Mouse (Mus musculus): ENCODE data around the gene Hs1bp3.
A peak's percentile ranks its signal among the peaks of the same experiment; 100 is the strongest.

The Hs1bp3 gene

GRCm38 (mm10) chr12:8301841-8302431 lies 11.3 kb upstream of the Hs1bp3 start, which contains the start of gene Gdf7:
Gdf7 (minus strand) TSS chr12:8301954.
- no peak for DNase-seq (ENCODE audit: low spot score in 2 of 2)

- DNase-seq (ENCODE audit: low spot score in 2 of 2), result no peak
These were observed 8.0 kb upstream of the Hs1bp3 start for GRCm38 (mm10) chr12:8305258-8305657.

GRCm38 (mm10) chr12:8306432-8306831 lies 6.8 kb upstream of the Hs1bp3 start:
- peak in 1 of 2 experiments; percentile 52 for DNase-seq (ENCODE audit: low spot score in 2 of 2)

- no peak for DNase-seq (ENCODE audit: low spot score in 2 of 2)
These were observed 6.3 kb upstream of the Hs1bp3 start for GRCm38 (mm10) chr12:8306910-8307309.

- no peak for DNase-seq (ENCODE audit: low spot score in 2 of 2)
These were observed 2.2 kb upstream of the Hs1bp3 start for GRCm38 (mm10) chr12:8310992-8311391.

- no peak for DNase-seq (ENCODE audit: low spot score in 2 of 2)
These were observed 966 bp upstream of the Hs1bp3 start for GRCm38 (mm10) chr12:8312266-8312665.

- DNase-seq (ENCODE audit: low spot score in 2 of 2), result no peak
These were observed 541 bp downstream of the Hs1bp3 start for GRCm38 (mm10) chr12:8313773-8314172.

- DNase-seq (ENCODE audit: low spot score in 2 of 2), result no peak
These were observed 3.3 kb downstream of the Hs1bp3 start for GRCm38 (mm10) chr12:8316541-8316940.

- peak in 1 of 2 experiments; percentile 91 for DNase-seq (ENCODE audit: low spot score in 2 of 2)
These were observed 7.0 kb downstream of the Hs1bp3 start for GRCm38 (mm10) chr12:8320084-8320713.

GRCm38 (mm10) chr12:8321506-8321905 lies 8.3 kb downstream of the Hs1bp3 start:
- DNase-seq (ENCODE audit: low spot score in 2 of 2), result no peak

GRCm38 (mm10) chr12:8324086-8324485 lies 10.9 kb downstream of the Hs1bp3 start:
- DNase-seq (ENCODE audit: low spot score in 2 of 2), result no peak

- peak in 1 of 2 experiments; percentile 40 for DNase-seq (ENCODE audit: low spot score in 2 of 2)
These were observed 12.2 kb downstream of the Hs1bp3 start for GRCm38 (mm10) chr12:8325245-8325942.

- peak; percentile 61 to 77 for DNase-seq (ENCODE audit: low spot score in 2 of 2)
These were observed 12.8 kb downstream of the Hs1bp3 start for GRCm38 (mm10) chr12:8325943-8326522.

- DNase-seq (ENCODE audit: low spot score in 2 of 2), result peak; percentile 82 to 97
These were observed 13.8 kb downstream of the Hs1bp3 start for GRCm38 (mm10) chr12:8326825-8327674.

- DNase-seq (ENCODE audit: low spot score in 2 of 2), result no peak
These were observed 14.4 kb downstream of the Hs1bp3 start for GRCm38 (mm10) chr12:8327675-8328053.

- DNase-seq (ENCODE audit: low spot score in 2 of 2), result no peak
These were observed 16.0 kb downstream of the Hs1bp3 start for GRCm38 (mm10) chr12:8329236-8329635.

- no peak for DNase-seq (ENCODE audit: low spot score in 2 of 2)
These were observed 18.4 kb downstream of the Hs1bp3 start for GRCm38 (mm10) chr12:8331489-8332173.

- DNase-seq (ENCODE audit: low spot score in 2 of 2), result no peak
These were observed 18.9 kb downstream of the Hs1bp3 start for GRCm38 (mm10) chr12:8332174-8332542.

GRCm38 (mm10) chr12:8333617-8334016 lies 20.4 kb downstream of the Hs1bp3 start:
- no peak for DNase-seq (ENCODE audit: low spot score in 2 of 2)

- no peak for DNase-seq (ENCODE audit: low spot score in 2 of 2)
These were observed 21.0 kb downstream of the Hs1bp3 start for GRCm38 (mm10) chr12:8334261-8334660.

- DNase-seq (ENCODE audit: low spot score in 2 of 2), result no peak
These were observed 22.3 kb downstream of the Hs1bp3 start for GRCm38 (mm10) chr12:8335503-8335902.

Data from left cerebral cortex, adult 9 months (tissue).